In genomic region chr17:68841097-68841891, GRCm38 (mm10) we compare ENCODE assay signal across 8 mouse cellular contexts. TPM values are rescaled to one million over a fixed set of nuclear protein-coding genes. Genes with fewer than 3 reads are reported as not detected.
DNase-seq lines count a peak whose midpoint lies in the region; ATAC-seq lines count a peak whose summit lies in the region.

No protein-coding gene starts in this region.

- DNase-seq in heart, adult 9 months (ENCODE audit: low spot score in 2 of 2) = peak; percentile 2 to 6
- DNase-seq in kidney, adult 8-10 months = peak; percentile 15 to 45
- peak; percentile 33 for DNase-seq in liver
- peak; percentile 83 for DNase-seq in neural tube, embryonic 10.5 days (ENCODE audit: extremely low spot score, low spot score)
- peak; percentile 36 to 65 for DNase-seq in urinary bladder, adult 18-20 months (ENCODE audit: low spot score in 2 of 2)
- DNase-seq in thymus, adult 18-20 months = no peak

- peak overlapping the region; percentile 98 for H3K4me2 ChIP-seq in embryonic facial prominence, embryonic 12.5 days (replicated peaks)

- H3K36me3 ChIP-seq in embryonic facial prominence, embryonic 12.5 days = no peaks in the 10 kb centered on the region

- peak overlapping the region; percentile 36 for H3K4me3 ChIP-seq in brown adipose tissue, adult 24 weeks (ENCODE audit: insufficient read depth, low read depth, low read length)
- H3K4me3 ChIP-seq in embryonic facial prominence, embryonic 12.5 days = peak overlapping the region; percentile 49

- peak overlapping the region; percentile 59 for H3K9ac ChIP-seq in embryonic facial prominence, embryonic 12.5 days

- H3K9me3 ChIP-seq in embryonic facial prominence, embryonic 12.5 days = no peaks in the 10 kb centered on the region

- ATAC-seq in embryonic facial prominence, embryonic 12.5 days (ENCODE audit: insufficient number of reproducible peaks, insufficient read depth, low FRiP score, low TSS enrichment) = no peak; the same call in 1 of the 2 replicates

- WGBS in embryonic facial prominence, embryonic 12.5 days = under 1% methylated on average over 73 of the region's 75 CpGs

- no peak overlapping the region for H3K27ac ChIP-seq in brown adipose tissue, adult 24 weeks (replicated peaks; ENCODE audit: low read depth, low read length)
- no peak overlapping the region for H3K27ac ChIP-seq in embryonic facial prominence, embryonic 12.5 days

- H3K4me1 ChIP-seq in brown adipose tissue, adult 24 weeks (ENCODE audit: control insufficient read depth, insufficient read depth, insufficient read length, low read length) = no peaks in the 10 kb centered on the region
- H3K4me1 ChIP-seq in embryonic facial prominence, embryonic 12.5 days = peaks cover 30% of the 10 kb centered on the region

- peaks cover 58% of the 10 kb centered on the region for H3K27me3 ChIP-seq in embryonic facial prominence, embryonic 12.5 days

RNA-seq across cellular contexts. Expression of gene Tmem200c, which starts 14.9 kb away (rescaled TPM):
- polyA plus RNA-seq in brown adipose tissue, adult 24 weeks (2012; ENCODE audit: insufficient read depth, insufficient read length, missing spikeins) = not detected in 2 replicates
- polyA plus RNA-seq in embryonic facial prominence, embryonic 12.5 days (2016; fragmentation: Nextera tagmentation; extraction: Ambion mirVana) = 2.8 and 3.6 TPM in 2 replicates

Comparison
In these comparisons a context has a peak if more than half of its experiments do, and no peak if none do; other contexts are left out.
1. DNase-seq: peak in heart, adult 9 months (2 of 2), kidney, adult 8-10 months (2 of 2), liver (single experiment), neural tube, embryonic 10.5 days (single experiment) and urinary bladder, adult 18-20 months (2 of 2); none in thymus, adult 18-20 months (0 of 2).